Mouse (Mus musculus) ES-Bruce4 (cell line): ENCODE data around the gene Gm13283.

ENCODE experiments used
- CTCF ChIP-seq: IDR thresholded peaks from one replicate; pipeline ENCODE4 v1.8.1; 2011; ENCODE audit warnings: low read depth, low read length
- POLR2A ChIP-seq: IDR thresholded peaks from one replicate; pipeline ENCODE4 v1.8.1; 2011; ENCODE audit warnings: low read length; ENCODE audit not compliant: insufficient read depth

GRCm38 (mm10) chr4:88715059-88715458 is 44.9 kb upstream of the Gm13283 start:
- TF ChIP-seq POLR2A (no peak), CTCF (no peak)
